Mouse (Mus musculus) forebrain, embryonic 13.5 days (tissue): ENCODE data around the gene L3mbtl4. TPM values are rescaled to one million over a fixed set of nuclear protein-coding genes. Genes with fewer than 3 reads are reported as not detected.

Experiments
- ATAC-seq: fragments of 200-750 bp; cut with Nextera tagmentation; 2 replicates; pipeline ENCODE4 v1.8.0; 2017
- H3K27ac ChIP-seq: fragments of 300-500 bp; sonication (generic); 2 replicates; pipeline ENCODE4 v1.5.1; 2015; ENCODE audit warnings: inconsistent platforms, mild to moderate bottlenecking, moderate library complexity
- H3K27me3 ChIP-seq: fragments of 300-500 bp; sonication (generic); 2 replicates; pipeline ENCODE4 v1.6.1; 2015; ENCODE audit warnings: mild to moderate bottlenecking, inconsistent platforms
- H3K36me3 ChIP-seq: fragments of 300-500 bp; sonication (generic); 2 replicates; pipeline ENCODE4 v1.6.1; 2015; ENCODE audit warnings: mild to moderate bottlenecking, inconsistent platforms; ENCODE audit not compliant: poor library complexity, severe bottlenecking
- H3K4me1 ChIP-seq: fragments of 300-500 bp; sonication (generic); 2 replicates; pipeline ENCODE4 v1.6.1; 2015; ENCODE audit warnings: inconsistent platforms
- H3K4me2 ChIP-seq: fragments of 300-500 bp; sonication (generic); 2 replicates; pipeline ENCODE4 v1.6.1; 2015; ENCODE audit warnings: inconsistent platforms, mild to moderate bottlenecking, moderate library complexity
- H3K4me3 ChIP-seq: fragments of 300-500 bp; sonication (generic); 2 replicates; pipeline ENCODE4 v1.5.1; 2015; ENCODE audit warnings: mild to moderate bottlenecking, inconsistent platforms
- H3K9ac ChIP-seq: fragments of 300-500 bp; sonication (generic); 2 replicates; pipeline ENCODE4 v1.6.1; 2015; ENCODE audit warnings: mild to moderate bottlenecking, inconsistent platforms
- H3K9me3 ChIP-seq: fragments of 300-500 bp; sonication (generic); replicated peaks from 2 replicates; pipeline ENCODE4 v1.6.1; 2016; ENCODE audit warnings: inconsistent platforms
- WGBS: fragments of 180-500 bp; shearing (Covaris S2); methylation state at CpG from one replicate; pipeline ENCODE4 v1.1.7; 2015; 5-methylcytosine and 5-hydroxymethylcytosine counted together
- polyA plus RNA-seq: library from polyadenylated mRNA; unstranded; fragments of >200 nt; fragmentation: Nextera tagmentation; extraction: Ambion mirVana; gene quantifications from 2 replicates; pipeline ENCODE4 v1.2.1, GENCODE M21; 2015

Gene L3mbtl4
- polyA plus RNA-seq, 1 experiment from 2014 or later = 0.93 TPM

DNA sequence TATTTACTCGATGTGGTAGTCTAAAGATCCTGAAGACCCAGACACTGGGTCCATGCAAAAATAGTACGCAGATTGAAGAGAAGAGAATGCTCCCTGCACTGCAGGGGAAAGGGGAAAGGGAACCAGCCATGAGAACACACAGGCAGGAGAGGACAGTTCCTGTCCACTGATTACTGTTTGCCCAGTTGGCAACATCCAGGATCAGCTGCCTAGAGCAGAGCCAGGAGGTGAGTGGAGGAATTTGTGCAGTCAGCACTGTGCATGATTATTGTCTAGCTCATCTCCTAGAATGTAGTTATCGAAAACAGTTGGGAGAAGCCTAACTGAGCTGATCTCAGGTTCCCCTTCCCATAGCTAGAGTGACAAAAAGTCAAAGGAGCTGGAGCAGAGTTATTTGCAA, 311.6 kb downstream of the L3mbtl4 start:
- H3K27ac ChIP-seq = no peak overlapping the region
- no peaks in the 10 kb centered on the region for H3K27me3 ChIP-seq
- H3K9ac ChIP-seq = no peak overlapping the region
- no peak overlapping the region for H3K4me3 ChIP-seq
- no peak overlapping the region for H3K4me2 ChIP-seq
- no peaks in the 10 kb centered on the region for H3K4me1 ChIP-seq
- no peaks in the 10 kb centered on the region for H3K36me3 ChIP-seq
- 92% methylated on average over 3 of the region's 3 CpGs for WGBS
- no peak for ATAC-seq
- no peaks in the 10 kb centered on the region for H3K9me3 ChIP-seq

DNA sequence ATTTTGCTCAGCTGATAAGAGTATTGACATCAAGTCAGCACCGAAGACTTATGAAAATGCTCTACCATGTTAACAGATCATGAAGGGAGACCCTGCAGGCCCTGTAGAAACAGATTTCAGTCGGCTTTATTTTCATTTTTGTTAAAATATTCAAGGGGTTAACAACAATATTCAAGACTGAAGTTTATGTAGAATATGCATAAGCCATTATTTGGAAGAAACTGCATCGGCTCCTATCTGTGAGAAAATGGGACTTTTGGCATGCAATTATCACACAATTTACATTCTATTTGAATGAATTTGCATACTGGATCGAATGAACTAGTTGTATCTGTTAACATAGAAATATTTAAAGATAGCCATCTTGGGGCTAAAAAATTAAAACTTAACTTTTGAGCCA, 318.0 kb downstream of the L3mbtl4 start:
- no peaks in the 10 kb centered on the region for H3K9me3 ChIP-seq
- no peak overlapping the region for H3K9ac ChIP-seq
- H3K4me1 ChIP-seq = no peaks in the 10 kb centered on the region
- no peak overlapping the region for H3K4me3 ChIP-seq
- no peaks in the 10 kb centered on the region for H3K27me3 ChIP-seq
- no peak overlapping the region for H3K27ac ChIP-seq
- peak; percentile 10; the same call in 1 of the 2 replicates for ATAC-seq
- H3K36me3 ChIP-seq = no peaks in the 10 kb centered on the region
- no peak overlapping the region for H3K4me2 ChIP-seq
- WGBS = 73% methylated on average over 4 of the region's 4 CpGs

DNA sequence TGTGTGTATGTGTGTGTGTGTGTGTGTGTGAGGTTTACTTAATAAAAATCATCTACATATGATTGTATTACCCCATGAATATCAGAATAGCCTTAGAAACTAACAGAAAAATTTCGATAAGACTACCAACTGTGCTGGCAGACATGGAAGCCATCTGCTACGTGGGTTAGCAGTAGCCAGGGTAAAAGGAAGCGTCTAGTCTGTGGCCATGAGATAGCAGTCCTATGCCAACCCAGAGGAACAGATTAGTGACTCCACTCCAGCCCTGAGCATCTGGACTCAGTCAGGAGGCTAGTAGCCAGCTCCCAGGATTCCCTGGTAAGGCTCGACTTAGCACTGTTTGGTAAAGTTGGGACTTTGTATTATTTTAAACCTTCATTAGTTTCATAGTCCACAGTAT, 329.1 kb downstream of the L3mbtl4 start:
- Histone ChIP-seq H3K9me3 (no peaks in the 10 kb centered on the region), H3K4me3 (no peak overlapping the region), H3K36me3 (no peaks in the 10 kb centered on the region), H3K4me1 (no peaks in the 10 kb centered on the region), H3K27me3 (no peaks in the 10 kb centered on the region), H3K9ac (no peak overlapping the region), H3K27ac (no peak overlapping the region), H3K4me2 (no peak overlapping the region)
- ATAC-seq = no peak
- 83% methylated on average over 4 of the region's 4 CpGs for WGBS

DNA sequence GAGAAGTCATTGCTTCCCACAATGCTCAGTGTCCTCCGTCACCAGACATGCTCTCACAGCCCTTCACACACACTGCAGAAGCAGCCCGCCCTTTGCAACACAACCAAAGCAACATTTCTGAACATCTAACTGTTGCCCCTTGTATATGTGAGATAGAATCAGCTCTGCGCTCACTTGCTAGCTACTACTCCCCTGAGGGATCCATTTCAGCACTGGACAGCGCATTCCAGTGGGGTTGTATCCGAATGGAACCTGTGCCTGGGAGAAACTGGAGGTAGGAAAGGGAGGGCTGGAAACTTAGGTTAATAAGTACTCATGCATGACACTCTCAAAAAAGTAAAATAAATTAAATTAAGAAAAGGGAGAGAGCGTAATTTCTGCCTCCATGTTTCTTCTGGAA, 334.1 kb downstream of the L3mbtl4 start:
- Histone ChIP-seq H3K36me3 (no peaks in the 10 kb centered on the region), H3K4me3 (no peak overlapping the region), H3K4me1 (no peaks in the 10 kb centered on the region), H3K9ac (no peak overlapping the region), H3K27me3 (no peaks in the 10 kb centered on the region), H3K27ac (no peak overlapping the region), H3K4me2 (no peak overlapping the region), H3K9me3 (no peaks in the 10 kb centered on the region)
- WGBS = 58% methylated on average over 6 of the region's 6 CpGs
- no peak for ATAC-seq

DNA sequence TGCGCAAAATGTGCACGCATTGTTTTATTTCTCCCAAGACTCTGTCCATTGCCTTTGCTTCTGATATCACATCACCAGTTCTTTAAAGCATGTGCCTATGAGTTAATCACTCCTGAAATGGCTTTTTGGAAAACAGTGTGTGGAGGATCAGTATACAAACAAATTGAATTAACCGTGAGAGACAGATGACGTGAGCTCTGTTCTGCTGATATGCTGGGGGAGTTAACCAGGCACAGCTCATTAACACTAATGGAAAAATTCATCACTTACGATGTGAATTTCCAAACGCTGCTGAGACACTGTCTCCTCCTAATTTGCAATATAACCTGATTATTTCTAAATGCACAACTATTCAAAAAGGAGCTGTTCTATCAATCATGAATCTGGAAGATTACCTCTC, 337.6 kb downstream of the L3mbtl4 start:
- H3K9ac ChIP-seq = no peak overlapping the region
- no peaks in the 10 kb centered on the region for H3K36me3 ChIP-seq
- no peaks in the 10 kb centered on the region for H3K9me3 ChIP-seq
- 70% methylated on average over 6 of the region's 6 CpGs for WGBS
- H3K4me3 ChIP-seq = no peak overlapping the region
- H3K27me3 ChIP-seq = no peaks in the 10 kb centered on the region
- ATAC-seq = no peak
- H3K27ac ChIP-seq = no peak overlapping the region
- no peak overlapping the region for H3K4me2 ChIP-seq
- no peaks in the 10 kb centered on the region for H3K4me1 ChIP-seq

DNA sequence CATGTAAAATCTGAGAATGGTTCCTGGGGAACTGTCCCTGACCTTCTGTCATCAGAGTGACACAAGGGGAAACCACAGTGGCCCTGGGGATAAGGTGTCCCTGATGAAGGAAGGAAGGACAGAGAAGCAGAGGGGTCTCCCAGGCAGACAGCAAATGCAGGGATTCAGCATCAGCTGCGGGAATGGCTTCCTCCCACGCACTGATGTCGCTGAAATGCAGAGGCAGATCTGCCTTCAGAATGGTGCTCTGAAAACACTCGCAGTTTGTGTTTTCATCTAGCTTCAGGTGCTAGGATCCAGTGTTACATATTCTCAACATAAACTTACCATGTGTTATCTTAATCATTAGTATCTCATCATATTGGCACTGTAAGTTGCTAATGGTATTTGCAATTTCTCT, 351.7 kb downstream of the L3mbtl4 start:
- Histone ChIP-seq H3K9me3 (no peaks in the 10 kb centered on the region), H3K4me2 (no peak overlapping the region), H3K4me3 (no peak overlapping the region), H3K27ac (no peak overlapping the region), H3K36me3 (no peaks in the 10 kb centered on the region), H3K27me3 (no peaks in the 10 kb centered on the region), H3K9ac (no peak overlapping the region), H3K4me1 (no peaks in the 10 kb centered on the region)
- WGBS = 88% methylated on average over 4 of the region's 4 CpGs
- ATAC-seq = no peak

DNA sequence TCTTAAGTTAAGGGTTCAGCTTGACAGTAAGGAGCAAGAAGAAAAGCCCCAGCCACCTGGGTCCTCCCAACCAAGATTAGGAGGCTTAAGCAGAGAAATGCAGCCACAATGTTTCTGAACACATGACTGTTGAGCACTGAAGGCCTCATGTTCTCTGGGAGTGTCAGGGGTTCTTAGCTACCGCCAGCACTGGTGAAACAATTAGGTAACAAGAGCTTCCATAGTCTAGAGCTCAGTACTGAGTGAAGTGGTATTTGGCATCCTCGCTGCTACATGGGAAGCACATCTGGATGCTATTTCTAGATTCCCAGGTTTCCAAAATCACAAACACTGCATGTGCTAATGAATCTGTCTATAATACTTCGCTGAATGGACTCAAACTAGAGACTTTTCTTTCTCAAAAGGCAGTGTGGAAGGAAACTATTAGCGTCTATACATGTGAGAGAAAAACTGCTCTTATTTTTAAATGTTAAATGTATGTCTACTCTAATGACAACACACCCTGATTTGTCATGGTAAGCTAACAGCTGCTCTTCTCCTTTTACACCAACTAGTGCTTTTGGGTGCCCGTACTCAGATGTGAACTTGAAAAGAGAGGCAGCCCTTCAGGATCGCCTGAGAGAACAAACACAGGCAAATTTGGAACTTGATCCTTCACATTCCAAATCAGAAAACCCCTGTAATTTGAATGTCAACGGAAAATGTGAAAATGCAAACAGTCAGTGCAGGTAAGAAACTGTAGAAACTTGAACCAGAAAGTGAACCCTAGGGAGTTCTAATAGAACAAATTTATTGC, 356.2 kb downstream of the L3mbtl4 start:
- Histone ChIP-seq H3K4me1 (no peaks in the 10 kb centered on the region), H3K27me3 (no peaks in the 10 kb centered on the region), H3K9me3 (no peaks in the 10 kb centered on the region), H3K9ac (no peak overlapping the region), H3K4me2 (no peak overlapping the region), H3K4me3 (no peak overlapping the region), H3K36me3 (no peaks in the 10 kb centered on the region), H3K27ac (no peak overlapping the region)
- WGBS = 75% methylated on average over 7 of the region's 7 CpGs
- ATAC-seq = no peak

DNA sequence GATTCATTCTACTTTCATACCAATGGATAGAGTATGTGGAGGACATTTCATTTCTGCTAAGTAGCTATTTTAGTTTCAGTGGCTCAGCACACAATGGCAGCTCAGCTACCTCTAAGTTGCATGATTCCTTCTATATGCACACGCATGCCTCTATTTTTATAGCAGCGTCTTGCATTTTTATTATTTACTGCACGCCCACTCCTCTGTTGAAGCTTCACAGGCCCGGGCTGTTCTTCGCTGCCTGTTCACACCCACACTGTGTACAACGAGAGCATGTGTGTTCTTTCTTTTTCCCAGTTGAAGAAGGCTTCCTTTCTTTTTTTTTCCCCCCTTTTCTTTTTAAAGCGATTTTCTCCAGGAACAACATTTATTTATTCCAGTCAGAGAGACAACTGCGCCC, 357.8 kb downstream of the L3mbtl4 start:
- no peaks in the 10 kb centered on the region for H3K36me3 ChIP-seq
- H3K4me2 ChIP-seq = no peak overlapping the region
- H3K4me1 ChIP-seq = no peaks in the 10 kb centered on the region
- 85% methylated on average over 8 of the region's 8 CpGs for WGBS
- H3K9ac ChIP-seq = no peak overlapping the region
- no peak overlapping the region for H3K27ac ChIP-seq
- H3K27me3 ChIP-seq = no peaks in the 10 kb centered on the region
- no peaks in the 10 kb centered on the region for H3K9me3 ChIP-seq
- H3K4me3 ChIP-seq = no peak overlapping the region
- ATAC-seq = no peak

DNA sequence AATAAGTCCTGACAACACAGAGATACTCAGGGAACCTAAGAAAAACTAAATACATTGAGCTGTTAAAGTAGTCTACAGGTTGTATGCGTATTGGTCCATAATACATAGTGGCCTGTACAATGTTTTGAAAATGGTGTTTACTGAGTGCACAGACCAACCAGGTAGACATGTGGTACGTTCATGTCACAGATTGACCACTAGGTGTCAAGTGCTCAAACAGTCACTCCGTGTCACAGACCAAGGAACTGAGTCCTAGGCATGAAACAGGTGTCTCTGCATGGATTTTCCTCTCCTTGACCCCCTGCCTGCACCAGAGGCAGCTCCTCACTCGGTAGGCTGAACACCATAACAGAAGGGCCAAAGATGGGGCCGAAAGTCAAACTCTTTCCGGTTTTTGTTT, 366.6 kb downstream of the L3mbtl4 start:
- H3K4me3 ChIP-seq = no peak overlapping the region
- no peak overlapping the region for H3K9ac ChIP-seq
- H3K4me2 ChIP-seq = no peak overlapping the region
- no peaks in the 10 kb centered on the region for H3K9me3 ChIP-seq
- WGBS = 72% methylated on average over 6 of the region's 6 CpGs
- H3K27ac ChIP-seq = no peak overlapping the region
- no peaks in the 10 kb centered on the region for H3K4me1 ChIP-seq
- no peaks in the 10 kb centered on the region for H3K36me3 ChIP-seq
- H3K27me3 ChIP-seq = no peaks in the 10 kb centered on the region
- no peak for ATAC-seq

DNA sequence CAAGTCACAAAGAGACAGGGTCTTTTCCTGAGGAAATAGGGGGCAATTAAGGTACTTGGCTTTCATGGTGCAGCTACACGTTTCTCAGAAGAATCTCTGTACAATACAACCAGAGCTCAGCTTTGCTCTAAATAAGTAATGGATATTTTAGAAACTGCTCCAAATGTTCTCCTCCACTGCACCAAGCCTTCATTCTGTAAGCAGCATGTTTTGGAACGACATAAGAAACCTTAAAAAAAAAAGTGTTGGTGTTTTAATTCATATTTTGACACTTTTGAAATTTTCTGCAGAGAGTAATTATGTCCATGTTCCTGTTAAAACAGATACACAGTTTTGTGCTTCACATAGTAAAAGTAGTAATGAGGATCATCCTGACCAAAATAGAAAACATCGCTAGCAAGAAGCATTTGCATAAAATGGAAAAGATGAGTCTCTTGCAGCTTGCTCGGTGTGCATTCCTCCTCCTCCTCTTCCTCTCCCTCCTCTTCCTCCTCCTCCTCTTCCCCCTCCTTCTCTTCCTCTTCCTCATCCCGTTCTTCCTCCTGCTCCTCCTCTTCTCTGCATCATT, 369.0 kb downstream of the L3mbtl4 start:
- Histone ChIP-seq H3K27ac (no peak overlapping the region), H3K27me3 (no peaks in the 10 kb centered on the region), H3K4me1 (no peaks in the 10 kb centered on the region), H3K4me2 (no peak overlapping the region), H3K4me3 (no peak overlapping the region), H3K9ac (no peak overlapping the region), H3K9me3 (no peaks in the 10 kb centered on the region), H3K36me3 (no peaks in the 10 kb centered on the region)
- ATAC-seq = no peak
- WGBS = 80% methylated on average over 5 of the region's 5 CpGs

DNA sequence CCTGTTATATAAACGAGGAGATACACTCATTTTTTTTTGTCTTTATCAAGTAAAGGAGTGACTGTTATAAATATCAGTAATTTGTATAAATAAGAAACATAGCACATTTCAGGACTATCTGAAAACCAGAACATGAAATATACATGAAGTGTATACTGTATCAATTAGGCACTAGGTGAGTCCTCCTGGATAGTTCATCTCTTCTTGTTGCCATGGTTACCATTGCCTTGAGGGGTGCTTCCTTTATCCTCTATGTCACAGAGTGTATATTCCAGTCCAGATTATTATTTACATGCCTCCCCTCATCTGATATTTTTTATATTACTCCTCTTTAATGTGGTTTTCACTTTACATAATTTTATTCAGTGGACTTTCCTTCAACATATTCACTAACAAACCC, 392.9 kb downstream of the L3mbtl4 start:
- Histone ChIP-seq H3K36me3 (no peaks in the 10 kb centered on the region), H3K27me3 (no peaks in the 10 kb centered on the region), H3K4me3 (no peak overlapping the region), H3K27ac (no peak overlapping the region), H3K9ac (no peak overlapping the region), H3K4me2 (no peak overlapping the region), H3K4me1 (no peaks in the 10 kb centered on the region), H3K9me3 (no peaks in the 10 kb centered on the region)
- no peak for ATAC-seq
- WGBS = 73% methylated on average over 1 of the region's 1 CpGs

DNA sequence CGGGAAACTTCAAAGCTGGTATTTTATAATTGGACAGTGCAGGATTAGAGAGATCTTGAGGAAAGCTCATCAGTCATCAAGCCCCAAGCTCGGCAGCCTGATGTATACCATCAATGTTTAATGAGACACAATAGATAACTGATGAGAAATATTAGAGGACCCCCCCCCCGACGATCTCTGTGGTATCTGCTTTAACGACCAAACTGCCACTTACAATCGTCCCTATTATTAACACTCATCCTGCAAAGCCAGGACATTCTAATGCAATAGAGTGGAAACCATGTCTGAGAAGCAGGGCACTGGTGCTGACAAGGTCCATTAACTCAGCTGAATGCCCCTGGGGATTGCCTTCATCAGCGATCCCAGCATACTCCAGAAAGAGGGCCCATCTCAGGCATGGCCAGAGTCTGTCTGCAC, 398.5 kb downstream of the L3mbtl4 start:
- Histone ChIP-seq H3K27me3 (no peaks in the 10 kb centered on the region), H3K4me3 (no peak overlapping the region), H3K27ac (no peak overlapping the region), H3K9ac (no peak overlapping the region), H3K9me3 (no peaks in the 10 kb centered on the region), H3K36me3 (no peaks in the 10 kb centered on the region), H3K4me1 (0 out of 2 replicates have a peak, but pooled peaks cover 3% of the 10 kb centered on the region), H3K4me2 (no peak overlapping the region)
- no peak; the same call in 1 of the 2 replicates for ATAC-seq
- WGBS = 18% methylated on average over 7 of the region's 7 CpGs

DNA sequence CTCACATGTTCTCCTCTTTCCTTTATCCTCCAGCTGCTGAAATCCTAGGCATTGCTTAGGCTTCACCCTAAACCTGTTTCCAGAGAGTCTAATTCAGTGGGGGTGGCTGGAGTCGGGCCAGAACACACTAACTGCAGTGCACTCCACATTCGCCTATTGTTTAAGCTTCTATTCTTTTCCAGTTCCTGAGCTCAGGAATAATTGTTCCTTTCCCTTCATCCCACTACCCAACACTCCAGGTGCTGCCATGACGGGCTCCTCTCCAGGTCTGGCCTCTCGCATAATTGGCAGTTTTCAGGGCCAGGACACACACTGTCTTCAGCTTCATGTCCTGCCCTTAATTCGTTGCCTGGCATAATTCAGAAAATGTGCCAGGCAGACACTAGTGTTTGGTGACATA, 437.1 kb downstream of the L3mbtl4 start:
- Histone ChIP-seq H3K4me3 (no peak overlapping the region), H3K27me3 (no peaks in the 10 kb centered on the region), H3K4me2 (no peak overlapping the region), H3K4me1 (peaks cover 5% of the 10 kb centered on the region; the same call in 1 of the 2 replicates), H3K9ac (no peak overlapping the region), H3K9me3 (no peaks in the 10 kb centered on the region), H3K27ac (no peak overlapping the region), H3K36me3 (no peaks in the 10 kb centered on the region)
- 63% methylated on average over 5 of the region's 5 CpGs for WGBS
- ATAC-seq = no peak
